Mouse (Mus musculus): ENCODE data around the gene Mcu. TPM values are rescaled to one million over a fixed set of nuclear protein-coding genes. Genes with fewer than 3 reads are reported as not detected.

Mcu gene
- polyA plus RNA-seq, 1 experiment from 2014 or later: 18.6 TPM

GRCm38 (mm10) chr10:59494917-59495316 lies 121.6 kb downstream of the Mcu start:
- Histone ChIP-seq H3K27me3 (ENCODE audit: low read depth, poor library complexity, severe bottlenecking) (no peaks in the 10 kb centered on the region), H3K27ac (replicated peaks) (no peak overlapping the region), H3K36me3 (no peaks in the 10 kb centered on the region), H3K4me1 (no peaks in the 10 kb centered on the region), H3K9me3 (replicated peaks) (0 out of 2 replicates have a peak, but pooled peaks cover 11% of the 10 kb centered on the region), H3K4me3 (no peak overlapping the region)
- DNase-seq (ENCODE audit: low spot score): no peak
- 88% methylated on average over 8 of the region's 8 CpGs for WGBS

- 70% methylated on average over 2 of the region's 2 CpGs for WGBS
- Histone ChIP-seq H3K27ac (replicated peaks) (no peak overlapping the region), H3K27me3 (ENCODE audit: low read depth, poor library complexity, severe bottlenecking) (no peaks in the 10 kb centered on the region), H3K9me3 (replicated peaks) (0 out of 2 replicates have a peak, but pooled peaks cover 11% of the 10 kb centered on the region), H3K4me1 (no peaks in the 10 kb centered on the region), H3K4me3 (no peak overlapping the region), H3K36me3 (no peaks in the 10 kb centered on the region)
- no peak for DNase-seq (ENCODE audit: low spot score)
These were observed 122.4 kb downstream of the Mcu start for GRCm38 (mm10) chr10:59494044-59494443.

GRCm38 (mm10) chr10:59490920-59491319 lies 125.6 kb downstream of the Mcu start:
- Histone ChIP-seq H3K4me1 (no peaks in the 10 kb centered on the region), H3K4me3 (no peak overlapping the region), H3K27me3 (ENCODE audit: low read depth, poor library complexity, severe bottlenecking) (no peaks in the 10 kb centered on the region), H3K27ac (replicated peaks) (no peak overlapping the region), H3K9me3 (replicated peaks) (0 out of 2 replicates have a peak, but pooled peaks cover 11% of the 10 kb centered on the region), H3K36me3 (no peaks in the 10 kb centered on the region)
- DNase-seq (ENCODE audit: low spot score): no peak
- 86% methylated on average over 8 of the region's 8 CpGs for WGBS

GRCm38 (mm10) chr10:59489411-59489810 lies 127.1 kb downstream of the Mcu start:
- no peak overlapping the region for H3K27ac ChIP-seq (replicated peaks)

GRCm38 (mm10) chr10:59487351-59487750 lies 129.1 kb downstream of the Mcu start:
- DNase-seq (ENCODE audit: low spot score): no peak
- 91% methylated on average over 2 of the region's 2 CpGs for WGBS

More at GRCm38 (mm10) chr10:59489411-59489810, 127.1 kb downstream of the Mcu start:
- Histone ChIP-seq H3K4me3 (no peak overlapping the region), H3K27me3 (ENCODE audit: low read depth, poor library complexity, severe bottlenecking) (no peaks in the 10 kb centered on the region), H3K36me3 (no peaks in the 10 kb centered on the region), H3K4me1 (no peaks in the 10 kb centered on the region), H3K9me3 (replicated peaks) (0 out of 2 replicates have a peak, but pooled peaks cover 11% of the 10 kb centered on the region)
- WGBS: 90% methylated on average over 1 of the region's 1 CpGs
- no peak for DNase-seq (ENCODE audit: low spot score)

GRCm38 (mm10) chr10:59484318-59484717 lies 132.2 kb downstream of the Mcu start:
- Histone ChIP-seq H3K36me3 (no peaks in the 10 kb centered on the region), H3K27ac (replicated peaks) (no peak overlapping the region), H3K27me3 (ENCODE audit: low read depth, poor library complexity, severe bottlenecking) (no peaks in the 10 kb centered on the region), H3K4me1 (no peaks in the 10 kb centered on the region), H3K9me3 (replicated peaks) (no peaks in the 10 kb centered on the region; the same call in 1 of the 2 replicates), H3K4me3 (no peak overlapping the region)
- no peak for DNase-seq (ENCODE audit: low spot score)
- WGBS: 88% methylated on average over 6 of the region's 6 CpGs

More at GRCm38 (mm10) chr10:59487351-59487750, 129.1 kb downstream of the Mcu start:
- H3K27me3 ChIP-seq (ENCODE audit: low read depth, poor library complexity, severe bottlenecking): no peaks in the 10 kb centered on the region
- H3K36me3 ChIP-seq: no peaks in the 10 kb centered on the region
- no peak overlapping the region for H3K27ac ChIP-seq (replicated peaks)
- H3K4me3 ChIP-seq: no peak overlapping the region
- H3K4me1 ChIP-seq: no peaks in the 10 kb centered on the region
- H3K9me3 ChIP-seq (replicated peaks): 0 out of 2 replicates have a peak, but pooled peaks cover 11% of the 10 kb centered on the region

GRCm38 (mm10) chr10:59481381-59481780 lies 135.1 kb downstream of the Mcu start:
- H3K9me3 ChIP-seq (replicated peaks): peaks cover 11% of the 10 kb centered on the region; the same call in 1 of the 2 replicates
- no peak for DNase-seq (ENCODE audit: low spot score)
- no peaks in the 10 kb centered on the region for H3K27me3 ChIP-seq (ENCODE audit: low read depth, poor library complexity, severe bottlenecking)
- H3K4me3 ChIP-seq: no peak overlapping the region
- H3K4me1 ChIP-seq: no peaks in the 10 kb centered on the region
- H3K27ac ChIP-seq (replicated peaks): no peak overlapping the region
- WGBS: 93% methylated on average over 5 of the region's 5 CpGs
- 0 out of 2 replicates have a peak, but pooled peaks cover 3% of the 10 kb centered on the region for H3K36me3 ChIP-seq

- H3K4me3 ChIP-seq: no peak overlapping the region
- no peaks in the 10 kb centered on the region for H3K9me3 ChIP-seq (replicated peaks)
- WGBS: 91% methylated on average over 5 of the region's 5 CpGs
- no peak for DNase-seq (ENCODE audit: low spot score)
- H3K27me3 ChIP-seq (ENCODE audit: low read depth, poor library complexity, severe bottlenecking): no peaks in the 10 kb centered on the region
- H3K36me3 ChIP-seq: no peaks in the 10 kb centered on the region
- no peak overlapping the region for H3K27ac ChIP-seq (replicated peaks)
- no peaks in the 10 kb centered on the region for H3K4me1 ChIP-seq
These were observed 146.0 kb downstream of the Mcu start for GRCm38 (mm10) chr10:59470451-59470850.

GRCm38 (mm10) chr10:59467297-59467696 lies 149.2 kb downstream of the Mcu start:
- WGBS: 89% methylated on average over 12 of the region's 12 CpGs
- H3K4me3 ChIP-seq: no peak overlapping the region

GRCm38 (mm10) chr10:59466626-59467025 lies 149.9 kb downstream of the Mcu start:
- WGBS: 87% methylated on average over 4 of the region's 4 CpGs
- no peaks in the 10 kb centered on the region for H3K4me1 ChIP-seq
- no peak overlapping the region for H3K27ac ChIP-seq (replicated peaks)
- no peaks in the 10 kb centered on the region for H3K36me3 ChIP-seq
- H3K4me3 ChIP-seq: no peak overlapping the region
- no peaks in the 10 kb centered on the region for H3K27me3 ChIP-seq (ENCODE audit: low read depth, poor library complexity, severe bottlenecking)
- no peak for DNase-seq (ENCODE audit: low spot score)
- H3K9me3 ChIP-seq (replicated peaks): no peaks in the 10 kb centered on the region

More at GRCm38 (mm10) chr10:59467297-59467696, 149.2 kb downstream of the Mcu start:
- Histone ChIP-seq H3K4me1 (no peaks in the 10 kb centered on the region), H3K9me3 (replicated peaks) (no peaks in the 10 kb centered on the region), H3K27me3 (ENCODE audit: low read depth, poor library complexity, severe bottlenecking) (no peaks in the 10 kb centered on the region), H3K36me3 (no peaks in the 10 kb centered on the region), H3K27ac (replicated peaks) (no peak overlapping the region)
- no peak for DNase-seq (ENCODE audit: low spot score)

GRCm38 (mm10) chr10:59465546-59465945 lies 150.9 kb downstream of the Mcu start:
- Histone ChIP-seq H3K4me1 (no peaks in the 10 kb centered on the region), H3K4me3 (no peak overlapping the region), H3K27ac (replicated peaks) (no peak overlapping the region), H3K9me3 (replicated peaks) (no peaks in the 10 kb centered on the region), H3K27me3 (ENCODE audit: low read depth, poor library complexity, severe bottlenecking) (no peaks in the 10 kb centered on the region), H3K36me3 (no peaks in the 10 kb centered on the region)
- WGBS: 87% methylated on average over 3 of the region's 3 CpGs
- no peak for DNase-seq (ENCODE audit: low spot score)

GRCm38 (mm10) chr10:59462307-59462706 lies 154.2 kb downstream of the Mcu start:
- Histone ChIP-seq H3K4me1 (no peaks in the 10 kb centered on the region), H3K27me3 (ENCODE audit: low read depth, poor library complexity, severe bottlenecking) (no peaks in the 10 kb centered on the region), H3K36me3 (no peaks in the 10 kb centered on the region), H3K4me3 (no peak overlapping the region), H3K9me3 (replicated peaks) (no peaks in the 10 kb centered on the region), H3K27ac (replicated peaks) (no peak overlapping the region)
- 92% methylated on average over 6 of the region's 6 CpGs for WGBS
- DNase-seq (ENCODE audit: low spot score): no peak

- WGBS: 93% methylated on average over 12 of the region's 12 CpGs
- Histone ChIP-seq H3K27me3 (ENCODE audit: low read depth, poor library complexity, severe bottlenecking) (no peaks in the 10 kb centered on the region), H3K4me3 (no peak overlapping the region), H3K4me1 (no peaks in the 10 kb centered on the region), H3K27ac (replicated peaks) (no peak overlapping the region), H3K9me3 (replicated peaks) (no peaks in the 10 kb centered on the region), H3K36me3 (no peaks in the 10 kb centered on the region)
- DNase-seq (ENCODE audit: low spot score): no peak
These were observed 156.7 kb downstream of the Mcu start for GRCm38 (mm10) chr10:59459767-59460166.

- H3K4me3 ChIP-seq: no peak overlapping the region
- H3K36me3 ChIP-seq: no peaks in the 10 kb centered on the region
- 95% methylated on average over 15 of the region's 15 CpGs for WGBS
These were observed 161.9 kb downstream of the Mcu start for GRCm38 (mm10) chr10:59454631-59455030.

More at GRCm38 (mm10) chr10:59454631-59455030, 161.9 kb downstream of the Mcu start:
- no peak for DNase-seq (ENCODE audit: low spot score)
- no peaks in the 10 kb centered on the region for H3K27me3 ChIP-seq (ENCODE audit: low read depth, poor library complexity, severe bottlenecking)
- no peak overlapping the region for H3K27ac ChIP-seq (replicated peaks)
- no peaks in the 10 kb centered on the region for H3K4me1 ChIP-seq
- no peaks in the 10 kb centered on the region for H3K9me3 ChIP-seq (replicated peaks)

Measured in midbrain, embryonic 10.5 days (tissue).